Mouse (Mus musculus): Measurements from ENCODE around the gene Tbcd.

Gene Tbcd

DNA sequence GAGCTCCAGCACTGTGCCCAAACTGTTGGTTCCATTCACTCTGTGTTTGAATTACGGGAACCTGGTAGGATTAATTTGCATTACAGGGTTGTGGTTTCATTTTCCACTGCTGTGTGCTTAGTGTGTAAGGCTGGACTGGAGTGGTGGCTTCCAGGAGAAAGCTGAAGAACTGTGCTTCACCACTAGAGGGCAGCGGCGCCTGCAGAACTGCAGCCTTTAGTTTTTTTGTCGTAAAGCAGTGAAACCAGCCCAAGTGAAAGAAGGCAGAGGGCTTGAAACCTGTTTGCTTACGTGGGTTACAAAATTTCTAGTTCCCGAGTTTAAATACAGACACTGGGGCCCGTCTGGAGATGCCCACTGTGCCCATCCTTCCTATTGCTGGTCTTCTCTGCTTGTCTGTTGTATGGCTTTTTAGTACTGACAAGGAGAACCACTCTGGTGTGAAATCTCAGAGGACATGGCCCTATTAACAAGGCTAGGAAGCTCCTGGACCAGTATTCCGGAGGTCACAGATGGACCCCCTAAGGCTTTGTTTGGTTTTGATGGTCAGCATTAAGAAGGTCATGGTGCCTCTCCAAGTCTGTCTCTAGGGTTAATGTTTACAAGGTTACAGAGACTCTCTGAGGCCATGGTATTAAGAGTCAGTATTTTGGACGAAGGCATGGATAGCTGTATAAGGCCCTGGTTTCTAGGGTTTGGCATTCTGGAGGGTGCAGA, 24.1 kb downstream of the Tbcd start:
- peak; percentile 57 to 84 for DNase-seq (ENCODE audit: low spot score in 2 of 2)

DNA sequence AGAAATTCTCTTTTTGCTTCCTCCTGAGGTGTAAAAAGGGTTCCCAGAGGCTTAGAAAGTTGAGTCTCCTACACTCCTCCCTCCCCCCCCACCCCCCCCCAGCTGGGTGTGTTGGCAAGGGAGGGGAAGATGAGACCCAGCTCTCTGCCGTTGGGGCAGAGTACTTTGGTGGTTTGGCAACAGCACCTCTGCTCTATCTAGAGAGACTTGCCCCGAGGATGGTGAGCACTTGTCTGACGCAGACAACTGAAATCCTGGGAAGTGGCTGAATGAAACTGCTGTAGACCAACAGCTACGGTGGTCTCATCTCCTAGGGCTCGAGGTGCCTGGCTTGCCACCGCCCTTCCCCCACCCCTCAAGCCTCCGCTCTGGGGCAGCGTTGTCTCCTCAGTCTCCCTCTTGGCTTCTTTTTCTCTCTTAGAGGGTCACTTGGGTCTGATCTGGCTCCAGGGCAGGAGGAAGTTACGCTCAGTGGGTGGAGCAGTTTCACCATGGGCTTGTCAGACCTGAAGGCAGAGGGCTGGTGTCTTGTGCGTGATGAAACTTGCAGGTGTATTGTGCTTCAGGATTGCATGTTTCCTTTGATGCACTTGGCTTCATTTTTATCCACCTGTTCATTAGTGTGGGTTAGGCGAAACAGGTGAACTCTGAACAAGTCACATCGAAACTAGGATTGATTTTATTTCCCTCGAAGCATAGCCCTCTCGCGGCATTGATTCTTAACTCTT, 27.9 kb downstream of the Tbcd start:
- DNase-seq (ENCODE audit: low spot score in 2 of 2): no peak

DNA sequence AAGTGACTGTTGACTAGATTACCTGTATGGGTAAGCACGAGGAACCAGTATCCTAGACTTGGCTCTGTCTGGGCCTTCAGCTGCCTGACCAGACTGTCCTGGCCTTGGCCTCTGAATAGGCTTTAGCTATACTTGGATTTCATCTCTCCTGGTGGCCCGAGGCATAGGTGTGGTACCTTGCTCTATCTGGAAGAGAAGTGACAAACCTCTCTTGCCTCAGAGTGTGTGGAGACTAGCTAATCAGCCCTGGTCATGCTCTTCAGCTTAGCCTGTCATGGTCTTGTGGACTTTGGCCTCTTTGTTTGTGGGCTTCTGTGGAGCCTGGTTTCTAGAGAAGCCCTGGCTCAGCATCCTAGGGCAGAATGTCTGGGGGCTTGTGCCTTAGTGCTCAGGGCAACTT, 29.4 kb downstream of the Tbcd start:
- no peak for DNase-seq (ENCODE audit: low spot score in 2 of 2)

DNA sequence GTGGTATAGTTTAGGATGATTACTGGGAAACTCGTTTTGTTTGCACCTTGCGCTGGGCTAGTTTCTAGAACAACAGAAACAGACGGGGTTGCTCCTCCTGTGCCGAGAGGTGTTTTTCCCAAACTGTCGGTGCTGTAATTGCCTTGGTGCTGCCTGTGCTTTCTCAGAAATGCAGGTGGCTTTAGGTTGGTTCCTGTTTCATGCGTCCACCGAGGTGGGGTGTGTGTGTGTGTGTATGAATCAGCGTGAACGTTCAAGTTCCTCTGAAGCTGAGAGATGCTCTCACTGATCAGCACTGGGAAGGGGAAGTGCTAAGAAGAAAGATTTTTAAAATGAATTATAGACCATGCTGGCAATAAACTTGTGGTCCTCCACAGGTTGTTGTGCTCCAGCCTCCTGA, 34.1 kb downstream of the Tbcd start:
- DNase-seq (ENCODE audit: low spot score in 2 of 2): no peak

DNA sequence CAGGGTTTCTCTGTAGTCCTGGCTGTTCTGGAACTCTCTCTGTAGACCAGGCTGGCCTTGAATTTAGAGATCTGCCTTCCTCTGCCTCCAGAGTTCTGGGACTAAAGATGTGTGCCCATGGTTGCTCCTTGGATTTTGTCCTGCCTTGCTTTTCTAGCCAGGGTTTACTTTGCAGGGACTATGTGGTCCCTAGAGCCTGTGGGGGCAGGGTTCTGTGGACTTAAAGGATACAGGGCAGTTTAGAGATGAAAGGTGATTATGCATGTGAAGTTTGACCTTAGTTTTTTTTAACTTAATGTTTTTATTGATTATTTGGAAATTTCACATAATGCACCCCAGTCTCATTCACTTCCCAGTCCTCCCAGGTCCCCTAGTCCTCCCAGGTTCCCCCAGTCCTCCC, 38.9 kb downstream of the Tbcd start:
- no peak for DNase-seq (ENCODE audit: low spot score in 2 of 2)

DNA sequence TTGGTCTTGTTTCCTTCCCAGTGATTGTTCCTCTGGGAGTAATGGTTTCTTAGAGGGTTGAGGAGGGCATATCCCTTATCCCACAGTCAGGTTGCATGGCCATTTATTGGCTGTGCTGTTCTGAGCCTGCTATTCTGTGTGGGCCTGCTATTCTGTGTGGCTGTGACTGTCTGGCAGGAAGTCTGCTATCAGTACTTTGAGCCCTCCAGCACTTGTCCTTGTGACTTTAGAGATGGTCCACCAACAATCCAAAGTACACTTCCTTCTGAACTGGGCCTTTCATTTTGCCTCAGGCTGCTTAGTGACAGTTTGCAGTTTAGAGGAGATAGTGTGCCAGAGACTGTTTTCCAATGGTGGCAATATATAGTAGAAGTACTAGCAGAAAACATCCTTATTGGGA, 48.8 kb downstream of the Tbcd start:
- no peak for DNase-seq (ENCODE audit: low spot score in 2 of 2)

DNA sequence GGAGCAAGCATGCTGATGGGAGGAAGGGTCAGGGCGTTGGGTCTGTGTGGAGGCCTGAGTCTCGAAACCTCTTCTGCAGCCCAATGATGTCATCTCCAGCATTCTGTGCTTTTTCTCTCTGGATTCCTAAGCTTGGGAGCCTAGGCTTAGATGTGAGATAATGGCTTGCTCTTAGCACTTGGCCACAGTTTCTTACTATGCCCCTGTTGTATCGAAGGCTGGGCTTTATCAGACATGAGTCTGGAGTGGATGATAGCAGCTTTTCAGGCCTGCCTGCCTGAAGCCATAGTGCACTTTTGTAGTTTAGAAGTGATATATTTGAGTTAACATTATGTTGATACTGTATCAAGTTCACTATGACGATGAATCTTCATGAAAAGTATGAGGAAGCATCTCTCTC, 49.8 kb downstream of the Tbcd start:
- no peak for DNase-seq (ENCODE audit: low spot score in 2 of 2)

DNA sequence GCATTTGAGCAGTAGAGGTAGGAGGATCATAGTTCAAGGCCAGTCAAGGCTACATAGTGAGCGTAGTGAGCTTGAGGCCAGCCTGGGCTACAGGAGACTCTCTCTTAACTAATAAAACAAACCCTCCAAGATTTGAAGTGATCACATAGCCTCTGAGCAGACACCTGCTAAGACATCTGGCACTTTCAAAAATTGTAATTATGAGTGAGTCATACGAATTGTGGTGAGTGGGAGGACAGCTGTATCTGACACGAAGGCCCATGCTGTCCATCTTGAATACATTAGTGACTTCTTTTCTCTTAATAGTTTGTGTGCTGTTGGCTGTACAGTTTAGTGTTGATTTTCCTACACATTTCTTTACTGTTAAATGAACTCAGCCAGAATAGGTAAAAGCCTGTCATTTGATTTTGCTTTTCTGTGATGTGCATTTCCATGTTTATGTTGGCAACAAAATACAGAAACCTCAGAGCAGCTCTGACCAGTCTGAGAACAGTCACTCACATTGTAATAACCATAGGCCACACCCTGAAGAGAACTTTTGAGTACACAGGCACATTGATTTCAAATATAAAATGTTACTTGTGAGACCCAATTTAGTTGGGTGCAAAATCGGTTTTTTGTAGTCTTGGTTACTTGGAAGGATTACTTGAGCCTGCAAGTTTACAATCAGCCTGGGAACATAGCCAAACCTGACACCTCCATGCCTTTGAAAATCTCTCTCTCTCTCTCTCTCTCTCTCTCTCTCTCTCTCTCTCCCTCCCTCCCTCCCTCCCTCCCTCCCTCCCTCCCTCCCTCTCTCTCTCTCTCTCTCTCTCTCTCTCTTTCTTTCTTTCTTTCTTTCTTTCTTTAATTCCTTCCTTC, 50.5 kb downstream of the Tbcd start:
- no peak for DNase-seq (ENCODE audit: low spot score in 2 of 2)

DNA sequence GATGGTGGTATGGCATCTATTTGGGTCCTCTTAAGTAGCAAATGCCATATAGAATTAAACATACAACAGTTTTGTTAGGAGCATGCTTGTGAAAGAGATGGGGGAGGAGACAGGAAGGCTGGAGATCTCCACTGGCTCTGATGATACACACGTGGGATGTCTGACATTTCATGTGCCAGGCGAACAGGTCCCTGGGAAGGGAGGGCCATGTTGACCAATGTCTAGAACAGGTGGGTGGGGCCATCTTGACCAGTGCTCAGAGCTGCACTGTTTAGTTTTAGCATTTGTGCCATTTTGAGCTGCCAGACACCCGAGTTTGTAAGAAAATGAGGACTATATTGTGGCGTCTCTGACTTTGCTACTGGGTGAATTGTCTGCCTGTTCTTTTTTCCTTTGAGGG, 56.7 kb downstream of the Tbcd start:
- no peak for DNase-seq (ENCODE audit: low spot score in 2 of 2)

DNA sequence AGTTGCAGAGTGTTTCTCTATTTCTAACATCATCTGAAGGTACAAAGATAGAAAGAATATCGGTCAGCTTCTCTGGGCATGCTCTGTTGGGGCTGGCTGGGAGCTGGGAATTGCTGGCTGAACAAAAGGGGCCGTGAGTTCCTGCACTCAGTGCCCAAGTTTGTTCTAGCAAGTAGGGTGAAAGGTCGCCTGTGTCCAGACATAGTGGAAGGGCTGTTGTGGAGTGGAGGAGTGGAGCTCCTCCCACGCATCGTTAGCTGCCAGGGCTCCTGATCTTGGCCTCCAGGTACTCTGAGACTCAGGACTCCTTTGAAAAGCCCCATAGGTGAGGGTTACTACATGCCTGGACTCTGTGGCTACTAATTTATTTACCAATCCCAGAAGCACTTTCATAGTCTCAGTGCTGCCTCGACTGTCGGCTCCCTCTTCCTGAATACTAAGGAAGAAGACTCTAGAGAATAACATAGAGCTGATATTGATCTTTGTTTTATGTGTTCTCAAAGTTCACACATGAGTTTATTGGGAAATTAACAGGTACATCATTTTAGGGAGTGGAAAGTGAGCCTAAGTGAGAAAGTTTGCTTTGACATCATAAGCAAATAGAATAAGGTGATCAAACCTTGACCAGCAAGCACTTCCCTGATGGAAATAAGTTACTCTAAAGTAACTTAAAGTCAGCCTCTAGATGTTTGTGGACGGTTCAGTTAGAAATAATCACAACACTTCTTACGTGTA, 58.9 kb downstream of the Tbcd start:
- no peak for DNase-seq (ENCODE audit: low spot score in 2 of 2)

DNA sequence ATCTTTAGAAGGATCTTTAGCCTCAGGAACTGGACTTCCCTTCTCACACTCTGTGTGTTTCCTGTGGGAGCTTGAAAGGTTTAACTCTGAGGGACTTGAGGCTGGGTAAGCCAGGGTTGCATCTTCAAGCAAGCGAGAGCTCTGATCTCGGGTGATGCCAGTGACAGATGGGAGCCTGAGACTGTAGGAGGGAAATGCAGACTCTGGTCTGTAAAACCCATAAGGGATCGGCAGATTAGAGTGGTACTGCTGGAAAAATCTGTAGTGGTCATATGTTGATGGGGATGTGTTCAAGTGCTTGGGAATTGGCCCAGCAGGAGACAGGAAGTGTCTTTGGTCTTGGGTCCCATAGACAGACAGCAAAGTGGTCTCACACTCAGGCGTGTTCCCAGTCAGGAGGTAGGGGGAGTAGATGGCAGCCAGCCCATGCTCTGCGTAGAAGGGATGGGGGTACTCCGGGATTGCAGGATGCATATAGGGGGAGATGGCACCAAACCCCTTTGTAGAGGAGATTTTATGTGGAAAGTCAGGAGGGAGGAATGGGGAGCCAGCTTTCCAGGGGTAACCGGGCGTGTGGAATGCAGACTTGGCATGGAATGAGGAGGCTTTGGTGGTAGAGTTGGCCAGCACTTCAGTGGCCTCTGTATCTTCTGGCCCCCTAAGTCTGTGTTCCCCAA, 61.3 kb downstream of the Tbcd start:
- no peak for DNase-seq (ENCODE audit: low spot score in 2 of 2)

DNA sequence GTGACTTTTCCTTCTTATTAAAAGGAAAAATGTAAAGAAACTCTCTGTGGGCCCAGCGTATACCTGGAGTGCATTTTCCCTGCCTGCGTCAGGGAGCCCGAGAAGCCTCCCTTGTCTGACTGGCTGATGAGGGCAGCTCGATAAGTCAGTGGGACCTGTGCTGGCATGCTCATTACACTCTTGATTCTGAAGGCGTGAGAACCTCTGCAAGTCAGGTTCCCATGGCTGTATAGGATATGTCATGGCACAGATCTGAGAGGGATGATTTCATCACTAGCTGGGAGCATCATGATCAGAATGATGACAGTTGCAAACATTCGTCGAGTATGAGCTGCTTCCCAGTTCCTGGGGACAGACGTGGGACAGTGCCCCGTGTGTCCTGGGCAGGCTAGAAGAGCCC, 64.2 kb downstream of the Tbcd start:
- no peak for DNase-seq (ENCODE audit: low spot score in 2 of 2)

DNA sequence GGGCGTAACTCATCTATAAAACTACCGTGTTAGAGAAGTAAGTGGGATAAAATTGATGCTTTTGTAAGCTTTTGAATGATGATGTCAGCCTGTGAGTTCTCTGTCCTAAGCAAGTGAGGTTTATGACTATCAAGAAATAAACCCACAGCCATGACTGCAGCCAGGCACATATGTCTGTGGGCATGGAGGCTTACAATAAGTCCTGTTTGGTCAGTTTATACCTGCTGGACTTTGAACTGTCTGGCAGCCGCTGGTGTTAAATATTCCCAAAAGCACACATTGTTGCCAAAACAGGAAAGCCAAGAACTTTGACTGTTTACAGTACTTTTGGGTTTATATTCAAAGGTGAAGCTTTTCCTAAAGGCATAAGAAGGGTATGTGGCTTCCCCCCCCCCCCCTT, 65.2 kb downstream of the Tbcd start:
- no peak for DNase-seq (ENCODE audit: low spot score in 2 of 2)

DNA sequence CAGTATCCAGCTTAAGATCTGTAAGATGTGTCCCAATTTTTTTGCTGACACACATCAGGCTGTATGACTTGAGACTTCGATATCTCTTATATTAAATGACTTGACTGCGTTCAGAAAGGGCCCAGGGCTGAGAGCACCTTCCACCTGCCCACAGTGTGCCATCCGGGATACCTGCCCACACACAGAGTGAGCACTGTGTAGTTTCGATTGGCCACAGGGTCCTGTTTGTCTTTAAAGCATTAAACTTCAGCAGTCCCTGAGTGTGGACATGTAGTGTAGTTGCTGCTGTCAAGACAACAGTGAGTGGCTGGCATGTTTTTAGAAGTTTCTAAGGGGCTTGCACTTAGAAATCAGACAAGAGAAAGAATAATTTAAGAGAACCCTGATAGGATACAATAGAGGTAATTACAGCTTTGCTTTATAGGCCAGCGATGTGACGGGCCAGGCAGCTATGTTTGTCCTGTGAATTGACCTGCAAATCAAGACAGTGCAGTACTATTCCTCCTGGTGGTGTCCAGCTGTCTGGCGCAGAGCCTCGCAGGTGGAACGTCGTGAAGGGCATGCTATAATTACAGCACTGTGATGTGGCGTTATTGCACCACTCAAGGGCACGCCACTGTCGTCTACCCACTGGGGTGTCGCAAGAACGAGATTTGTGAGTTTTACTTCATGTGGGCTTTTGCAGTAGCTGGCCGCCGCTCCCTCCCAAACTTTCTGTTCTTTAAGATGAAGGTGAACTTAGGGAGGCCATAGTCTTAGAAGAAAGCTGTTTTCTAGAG, 66.1 kb downstream of the Tbcd start:
- no peak for DNase-seq (ENCODE audit: low spot score in 2 of 2)

DNA sequence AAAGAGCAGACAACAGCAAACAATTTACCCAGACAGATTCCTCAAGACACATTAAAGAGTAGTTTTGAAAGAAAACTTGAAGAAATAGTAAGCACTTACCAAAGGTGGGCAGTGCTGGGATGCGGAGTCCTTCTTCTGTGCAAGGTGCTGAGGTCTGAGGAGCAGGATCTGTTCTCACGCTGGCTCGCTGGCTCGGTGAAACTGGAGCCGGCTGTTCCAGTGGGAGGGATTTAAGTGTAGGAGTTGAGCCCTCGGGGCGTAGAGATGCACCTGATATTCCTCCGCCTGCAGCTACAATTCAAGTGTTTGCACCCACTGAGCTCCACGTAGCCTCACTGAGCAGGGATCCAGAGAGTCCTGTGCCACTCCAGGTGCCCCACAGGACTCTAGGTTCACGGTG, 67.4 kb downstream of the Tbcd start, which contains the start of gene Zfp750:
Gene Zfp750, minus strand, starts transcription at position 203 of the 400 bp plus-strand sequence.
- DNase-seq (ENCODE audit: low spot score in 2 of 2): no peak

DNA sequence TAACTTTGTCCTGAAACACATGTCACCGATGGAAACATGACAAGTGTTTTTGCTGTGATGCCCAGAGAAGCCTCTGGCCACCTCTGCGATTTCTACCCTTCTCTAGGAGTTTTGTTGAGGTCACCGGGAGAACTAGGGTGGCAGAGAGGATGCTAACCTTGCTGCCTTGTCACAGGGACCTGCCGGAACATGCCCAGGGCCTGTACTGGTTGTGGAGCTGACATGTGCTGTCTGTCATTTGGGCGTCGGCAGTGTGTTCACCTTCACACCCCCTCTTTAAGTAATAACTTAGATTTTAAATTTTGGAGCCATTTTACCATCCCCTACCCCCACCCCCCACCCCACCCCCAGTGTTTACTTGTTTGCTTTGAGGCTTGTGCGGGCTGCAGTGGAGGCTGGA, 68.0 kb downstream of the Tbcd start:
- no peak for DNase-seq (ENCODE audit: low spot score in 2 of 2)

DNA sequence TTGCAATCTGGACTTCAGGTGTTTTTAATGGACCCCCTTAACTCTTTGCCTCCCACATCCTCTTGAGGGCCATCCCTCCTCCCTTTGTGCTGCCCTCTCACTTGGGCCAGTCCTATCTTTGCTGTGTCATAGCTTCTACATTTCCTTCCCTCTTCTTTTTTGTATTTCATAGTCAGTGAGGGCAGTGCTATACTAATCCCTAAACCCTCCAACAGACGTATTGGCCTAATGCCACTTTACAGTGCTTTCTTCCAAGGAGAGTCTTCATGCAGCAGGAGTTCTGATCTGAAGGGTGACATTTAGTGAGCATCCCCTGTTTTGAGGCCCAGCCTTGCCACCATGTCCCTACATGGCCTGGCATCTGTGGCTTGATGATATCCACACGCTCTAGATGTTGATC, 69.0 kb downstream of the Tbcd start:
- DNase-seq (ENCODE audit: low spot score in 2 of 2): no peak

DNA sequence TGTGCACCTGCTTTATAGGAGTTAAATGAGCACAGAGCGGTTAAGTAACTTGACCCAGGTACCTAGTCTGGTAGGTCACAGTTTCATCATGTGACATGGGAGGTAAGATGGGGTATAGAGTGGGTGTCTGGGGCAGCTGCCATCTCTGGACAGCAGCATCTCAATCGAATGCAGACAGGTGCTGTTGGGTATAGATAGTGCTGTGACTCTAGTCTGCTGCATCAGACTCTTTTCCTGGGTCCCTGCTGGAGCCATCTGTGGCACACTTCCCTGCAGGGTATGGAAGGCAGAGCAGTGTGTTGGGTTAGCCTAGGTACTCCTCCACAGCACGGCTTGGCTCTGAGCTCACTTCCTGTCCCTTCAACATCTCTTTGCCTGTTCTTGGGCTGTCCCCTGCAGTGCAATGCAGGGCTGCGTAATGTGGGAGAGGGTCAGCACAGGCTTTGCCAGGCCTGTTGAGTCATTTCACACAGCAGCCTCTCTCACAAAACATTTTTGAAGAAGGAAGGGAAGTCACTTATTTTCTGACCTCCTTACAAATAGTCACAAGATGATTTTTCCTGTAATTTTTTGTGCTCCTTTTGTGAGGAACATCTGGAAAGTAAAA, 70.5 kb downstream of the Tbcd start:
- DNase-seq (ENCODE audit: low spot score in 2 of 2): no peak

DNA sequence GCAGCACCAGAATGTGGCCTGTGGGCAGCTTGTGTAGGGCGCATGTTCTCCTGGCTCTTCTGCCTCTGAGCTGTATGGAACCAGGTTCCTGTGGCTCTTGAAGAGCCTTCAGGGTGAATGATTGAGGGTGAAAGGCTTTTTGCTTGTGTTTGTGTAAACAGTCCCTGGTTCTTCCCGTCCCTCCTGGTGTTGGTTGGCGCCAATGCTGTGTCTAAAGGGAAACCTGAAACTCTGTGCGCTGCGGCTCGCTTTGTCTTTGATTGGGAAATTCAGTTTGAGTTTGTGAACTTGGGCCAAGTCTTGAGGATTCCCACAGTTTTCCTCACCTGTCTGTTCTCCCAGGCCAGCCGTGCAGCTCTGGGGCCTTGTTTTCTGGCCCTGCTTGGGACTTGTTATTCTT, 72.4 kb downstream of the Tbcd start:
- no peak for DNase-seq (ENCODE audit: low spot score in 2 of 2)

DNA sequence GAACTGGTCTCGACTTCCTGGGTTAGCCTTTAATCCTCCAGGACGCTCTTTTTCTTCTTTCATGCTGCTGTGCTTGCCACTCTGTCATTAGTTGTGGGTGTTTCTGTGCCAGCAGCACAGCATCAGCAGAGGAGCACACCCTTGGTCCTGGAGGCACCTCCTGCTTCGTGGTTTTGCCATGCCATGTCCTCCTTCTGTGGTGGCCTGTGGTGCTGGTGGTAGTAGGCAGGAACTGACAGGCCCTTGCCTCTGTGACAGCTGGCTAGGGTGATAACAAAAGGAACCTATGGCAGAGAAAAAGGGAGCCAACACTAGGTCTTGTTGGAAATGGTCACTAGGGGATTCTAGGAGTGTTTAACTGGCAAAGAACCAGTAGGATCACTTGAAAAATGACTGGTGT, 78.0 kb downstream of the Tbcd start:
- DNase-seq (ENCODE audit: low spot score in 2 of 2): no peak

All from urinary bladder, postnatal 4 days (tissue).